Mouse (Mus musculus) intestine, postnatal 0 days (tissue): ENCODE results near the gene Fyb. TPM values are rescaled to one million over a fixed set of nuclear protein-coding genes. Genes with fewer than 3 reads are reported as not detected.

Source experiments
- ATAC-seq: fragments of 200-750 bp; cut with Nextera tagmentation; 2 replicates; pipeline ENCODE4 v1.8.0; 2017; ENCODE audit warnings: mild to moderate bottlenecking, moderate TSS enrichment, moderate library complexity
- H3K27ac ChIP-seq: fragments of 300-500 bp; sonication (generic); 2 replicates; pipeline ENCODE4 v1.5.1; 2014; ENCODE audit warnings: mild to moderate bottlenecking, low read depth, low read length, moderate library complexity
- H3K27me3 ChIP-seq: fragments of 300-500 bp; sonication (generic); replicated peaks from 2 replicates; pipeline ENCODE4 v1.6.1; 2014; ENCODE audit warnings: low read length, mixed read lengths; ENCODE audit not compliant: control insufficient read depth, insufficient read depth
- H3K36me3 ChIP-seq: fragments of 300-500 bp; sonication (generic); 2 replicates; pipeline ENCODE4 v1.6.1; 2014; ENCODE audit warnings: mild to moderate bottlenecking, moderate library complexity; ENCODE audit not compliant: control insufficient read depth, insufficient read depth
- H3K4me1 ChIP-seq: fragments of 300-500 bp; sonication (generic); replicated peaks from 2 replicates; pipeline ENCODE4 v1.6.1; 2014; ENCODE audit warnings: antibody characterized with exemption, low read length, mixed read lengths; ENCODE audit not compliant: control insufficient read depth, insufficient read depth
- H3K4me2 ChIP-seq: fragments of 300-500 bp; sonication (generic); replicated peaks from 2 replicates; pipeline ENCODE4 v1.6.1; 2014; ENCODE audit warnings: low read depth, mild to moderate bottlenecking, moderate library complexity
- H3K4me3 ChIP-seq: fragments of 300-500 bp; sonication (generic); 2 replicates; pipeline ENCODE4 v1.5.1; 2014; ENCODE audit warnings: low read depth, low read length
- H3K9ac ChIP-seq: fragments of 300-500 bp; sonication (generic); 2 replicates; pipeline ENCODE4 v1.6.1; 2014; ENCODE audit warnings: mild to moderate bottlenecking, low read depth, low read length
- H3K9me3 ChIP-seq: fragments of 300-500 bp; sonication (generic); 2 replicates; pipeline ENCODE4 v1.6.1; 2016; ENCODE audit warnings: mixed run types; ENCODE audit not compliant: control insufficient read depth
- CTCF ChIP-seq: sonication (generic); IDR thresholded peaks from 2 replicates; pipeline ENCODE4 v1.5.1; 2016; ENCODE audit warnings: low read depth, mild to moderate bottlenecking, control low read depth, antibody characterized with exemption, moderate library complexity
- WGBS: fragments of 180-500 bp; shearing (Covaris S2); extraction: QIAGEN DNeasy Blood & Tissue Kit; methylation state at CpG from one replicate; pipeline ENCODE4 v1.1.7; 2014; 5-methylcytosine and 5-hydroxymethylcytosine counted together
- polyA plus RNA-seq: library from polyadenylated mRNA; unstranded; fragments of >200 nt; fragmentation: Nextera tagmentation; extraction: Ambion mirVana; gene quantifications from 2 replicates; pipeline ENCODE4 v1.2.1, GENCODE M21; 2015

Fyb gene
- polyA plus RNA-seq, 1 experiment from 2014 or later = 5.4 TPM

GRCm38 (mm10) chr15:6625607-6626033, 103.0 kb downstream of the Fyb start:
- H3K4me3 ChIP-seq = no peak overlapping the region

GRCm38 (mm10) chr15:6626123-6626522, 103.5 kb downstream of the Fyb start:
- no peaks in the 10 kb centered on the region for H3K36me3 ChIP-seq
- no peaks in the 10 kb centered on the region for H3K9me3 ChIP-seq
- WGBS = 62% methylated on average over 5 of the region's 5 CpGs
- no peak overlapping the region for H3K4me3 ChIP-seq
- no peak for ATAC-seq
- no peak overlapping the region for H3K9ac ChIP-seq
- 0 out of 2 replicates have a peak, but pooled peaks cover 4% of the 10 kb centered on the region for H3K4me1 ChIP-seq
- no peak overlapping the region for H3K27ac ChIP-seq
- 0 out of 2 replicates have a peak overlapping the region, but pooled peaks have one; percentile 41 for H3K4me2 ChIP-seq
- no peaks in the 10 kb centered on the region for H3K27me3 ChIP-seq
- TF ChIP-seq CTCF = no peak

More at GRCm38 (mm10) chr15:6625607-6626033, 103.0 kb downstream of the Fyb start:
- no peak overlapping the region for H3K9ac ChIP-seq
- H3K4me2 ChIP-seq = peak overlapping the region; percentile 41
- 0 out of 2 replicates have a peak, but pooled peaks cover 4% of the 10 kb centered on the region for H3K4me1 ChIP-seq
- H3K27ac ChIP-seq = no peak overlapping the region
- WGBS = 3% methylated on average over 6 of the region's 6 CpGs
- no peaks in the 10 kb centered on the region for H3K27me3 ChIP-seq
- H3K36me3 ChIP-seq = no peaks in the 10 kb centered on the region
- TF ChIP-seq CTCF = peak; percentile 80
- no peaks in the 10 kb centered on the region for H3K9me3 ChIP-seq
- ATAC-seq = peak; percentile 76

GRCm38 (mm10) chr15:6628431-6629077, 105.9 kb downstream of the Fyb start:
- WGBS = 89% methylated on average over 5 of the region's 6 CpGs
- no peaks in the 10 kb centered on the region for H3K9me3 ChIP-seq
- ATAC-seq = no peak
- no peak for TF ChIP-seq CTCF
- no peaks in the 10 kb centered on the region for H3K36me3 ChIP-seq
- H3K4me1 ChIP-seq = 0 out of 2 replicates have a peak, but pooled peaks cover 4% of the 10 kb centered on the region
- no peak overlapping the region for H3K4me3 ChIP-seq
- no peak overlapping the region for H3K4me2 ChIP-seq
- no peak overlapping the region for H3K27ac ChIP-seq
- H3K9ac ChIP-seq = no peak overlapping the region
- H3K27me3 ChIP-seq = no peaks in the 10 kb centered on the region

DNA sequence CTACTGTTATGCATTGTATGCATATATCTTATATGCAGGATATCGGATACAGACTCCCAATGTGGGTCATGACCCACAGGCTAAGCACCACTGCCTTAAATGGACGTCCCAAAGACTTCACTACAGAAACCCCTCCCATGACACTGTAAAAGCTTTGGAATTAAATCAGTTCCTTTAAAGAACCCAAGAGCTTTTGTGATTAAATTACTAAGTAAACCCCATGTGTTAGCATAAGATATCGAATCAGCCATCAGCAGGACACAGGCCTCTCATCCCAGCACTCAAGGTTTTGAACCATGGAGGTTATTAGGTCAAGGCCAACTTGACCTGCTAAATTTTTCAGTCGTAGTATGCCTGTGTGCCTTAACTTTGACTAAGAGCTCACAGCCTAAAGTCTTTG, 106.5 kb downstream of the Fyb start:
- 70% methylated on average over 4 of the region's 4 CpGs for WGBS
- TF ChIP-seq CTCF = no peak
- no peaks in the 10 kb centered on the region for H3K36me3 ChIP-seq
- no peaks in the 10 kb centered on the region for H3K4me1 ChIP-seq
- no peaks in the 10 kb centered on the region for H3K9me3 ChIP-seq
- ATAC-seq = no peak
- no peak overlapping the region for H3K4me3 ChIP-seq
- no peak overlapping the region for H3K27ac ChIP-seq
- no peak overlapping the region for H3K9ac ChIP-seq
- H3K27me3 ChIP-seq = no peaks in the 10 kb centered on the region
- H3K4me2 ChIP-seq = no peak overlapping the region

GRCm38 (mm10) chr15:6635405-6635804, 112.8 kb downstream of the Fyb start:
- TF ChIP-seq CTCF = no peak
- H3K4me1 ChIP-seq = no peaks in the 10 kb centered on the region
- H3K9me3 ChIP-seq = no peaks in the 10 kb centered on the region
- no peak overlapping the region for H3K27ac ChIP-seq
- no peaks in the 10 kb centered on the region for H3K27me3 ChIP-seq
- no peak overlapping the region for H3K9ac ChIP-seq
- H3K36me3 ChIP-seq = no peaks in the 10 kb centered on the region
- no peak for ATAC-seq
- 58% methylated on average over 3 of the region's 3 CpGs for WGBS
- H3K4me2 ChIP-seq = no peak overlapping the region
- no peak overlapping the region for H3K4me3 ChIP-seq

GRCm38 (mm10) chr15:6642223-6642622, 119.6 kb downstream of the Fyb start:
- WGBS = 44% methylated on average over 5 of the region's 5 CpGs
- TF ChIP-seq CTCF = no peak
- no peak for ATAC-seq
- Histone ChIP-seq H3K9ac (no peak overlapping the region), H3K9me3 (no peaks in the 10 kb centered on the region), H3K27ac (no peak overlapping the region), H3K36me3 (no peaks in the 10 kb centered on the region), H3K4me2 (no peak overlapping the region), H3K4me3 (no peak overlapping the region), H3K4me1 (no peaks in the 10 kb centered on the region), H3K27me3 (no peaks in the 10 kb centered on the region)

DNA sequence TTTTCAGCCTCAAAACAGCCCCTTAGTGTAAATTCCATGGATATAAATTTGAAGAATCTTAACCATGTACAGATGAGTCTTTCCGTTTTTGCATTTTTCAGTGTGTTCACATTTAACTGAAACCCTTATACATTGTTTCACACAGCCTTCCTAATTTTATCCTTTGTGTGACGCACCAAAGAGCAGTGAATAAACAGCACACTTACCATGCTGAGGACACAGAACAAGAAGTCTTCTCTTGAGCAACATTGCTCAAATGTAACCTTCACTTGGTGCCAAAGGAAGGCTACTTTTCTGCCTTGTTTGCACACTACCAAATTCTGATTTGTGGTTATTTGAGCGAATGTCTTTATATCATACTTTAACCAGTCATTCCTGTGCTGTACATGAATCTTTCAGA, 122.8 kb downstream of the Fyb start:
- no peaks in the 10 kb centered on the region for H3K27me3 ChIP-seq
- WGBS = 85% methylated on average over 3 of the region's 3 CpGs
- no peak overlapping the region for H3K9ac ChIP-seq
- no peak for TF ChIP-seq CTCF
- no peak overlapping the region for H3K4me3 ChIP-seq
- no peak overlapping the region for H3K27ac ChIP-seq
- no peaks in the 10 kb centered on the region for H3K36me3 ChIP-seq
- H3K4me2 ChIP-seq = no peak overlapping the region
- H3K4me1 ChIP-seq = no peaks in the 10 kb centered on the region
- H3K9me3 ChIP-seq = no peaks in the 10 kb centered on the region
- no peak for ATAC-seq
